Mouse (Mus musculus) E14TG2a.4 (cell line): ENCODE data around the gene Gsta2.
A peak's percentile ranks its signal among the peaks of the same experiment; 100 is the strongest.

ENCODE experiments used
- H3K27me3 ChIP-seq: 2 replicates; pipeline ENCODE4 v1.6.1; 2014; ENCODE audit warnings: low read length, control low read depth; ENCODE audit not compliant: insufficient read depth
- H3K36me3 ChIP-seq: 2 replicates; pipeline ENCODE4 v1.6.1; 2014; ENCODE audit warnings: low read length, control low read depth; ENCODE audit not compliant: insufficient read depth
- H3K4me1 ChIP-seq: replicated peaks from 2 replicates; pipeline ENCODE4 v1.6.1; 2014; ENCODE audit warnings: low read depth, low read length, control low read depth
- H3K4me3 ChIP-seq: replicated peaks from 2 replicates; pipeline ENCODE4 v1.5.1; 2014; ENCODE audit warnings: mild to moderate bottlenecking, low read length
- H3K9me3 ChIP-seq: 2 replicates; pipeline ENCODE4 v1.6.1; 2014; ENCODE audit warnings: low read length, control low read depth
- CTCF ChIP-seq: conservative IDR thresholded peaks from 2 replicates; pipeline ENCODE4 v1.5.1; 2014; ENCODE audit warnings: low read length
- NANOG ChIP-seq: IDR thresholded peaks from 2 replicates; pipeline ENCODE4 v1.6.1; 2014; ENCODE audit warnings: borderline replicate concordance, low read length, mixed read lengths
- POU5F1 ChIP-seq: IDR thresholded peaks from 2 replicates; pipeline ENCODE4 v1.6.1; 2014; ENCODE audit warnings: low read length, borderline replicate concordance

The Gsta2 gene

DNA sequence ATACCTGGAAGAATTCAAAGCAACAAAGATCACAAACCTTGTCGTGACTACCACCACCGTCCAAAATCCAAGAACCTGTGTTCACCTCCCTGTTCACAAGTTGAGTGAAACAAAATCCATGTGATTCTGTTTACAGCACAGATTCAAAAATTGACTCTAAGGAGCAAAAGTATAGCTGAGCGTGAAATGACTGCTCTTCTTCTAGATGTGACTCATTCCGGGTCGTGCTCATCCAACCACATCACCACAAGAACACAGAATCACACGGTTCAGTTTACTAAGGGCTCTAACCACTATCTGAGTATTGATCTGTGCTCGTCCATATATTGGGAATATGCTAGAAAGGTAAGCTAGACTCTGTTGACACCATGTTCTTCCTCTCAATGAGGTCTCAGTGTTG lies 31.4 kb upstream of the Gsta2 start:
- Histone ChIP-seq H3K9me3 (no peaks in the 10 kb centered on the region), H3K27me3 (peaks cover 8% of the 10 kb centered on the region), H3K4me3 (no peak overlapping the region), H3K4me1 (peaks cover 16% of the 10 kb centered on the region), H3K36me3 (no peaks in the 10 kb centered on the region)
- TF ChIP-seq CTCF (no peak), POU5F1 (no peak), NANOG (no peak)

DNA sequence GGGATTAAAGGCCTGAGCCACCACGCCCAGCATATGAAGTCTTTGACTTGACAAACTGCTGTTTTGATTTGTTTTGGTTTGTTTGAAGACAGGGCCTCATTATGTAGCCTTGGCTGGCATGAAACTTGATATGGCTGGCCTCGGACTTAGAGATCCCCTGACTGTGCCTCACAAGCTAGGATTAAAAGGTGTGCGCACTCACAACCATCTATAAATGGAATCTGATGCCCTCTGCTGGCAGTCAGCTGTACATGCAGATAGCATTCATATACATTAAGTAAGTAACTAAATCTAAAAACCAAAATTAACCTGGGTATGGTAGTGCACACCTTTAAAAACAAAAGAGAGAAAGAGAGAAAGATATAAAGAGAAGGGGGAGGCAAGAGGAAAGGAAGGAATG lies 30.3 kb upstream of the Gsta2 start:
- Histone ChIP-seq H3K27me3 (no peaks in the 10 kb centered on the region), H3K9me3 (no peaks in the 10 kb centered on the region), H3K4me3 (no peak overlapping the region), H3K4me1 (peaks cover 26% of the 10 kb centered on the region), H3K36me3 (no peaks in the 10 kb centered on the region)
- TF ChIP-seq CTCF: peak; percentile 80
- TF ChIP-seq NANOG: no peak

DNA sequence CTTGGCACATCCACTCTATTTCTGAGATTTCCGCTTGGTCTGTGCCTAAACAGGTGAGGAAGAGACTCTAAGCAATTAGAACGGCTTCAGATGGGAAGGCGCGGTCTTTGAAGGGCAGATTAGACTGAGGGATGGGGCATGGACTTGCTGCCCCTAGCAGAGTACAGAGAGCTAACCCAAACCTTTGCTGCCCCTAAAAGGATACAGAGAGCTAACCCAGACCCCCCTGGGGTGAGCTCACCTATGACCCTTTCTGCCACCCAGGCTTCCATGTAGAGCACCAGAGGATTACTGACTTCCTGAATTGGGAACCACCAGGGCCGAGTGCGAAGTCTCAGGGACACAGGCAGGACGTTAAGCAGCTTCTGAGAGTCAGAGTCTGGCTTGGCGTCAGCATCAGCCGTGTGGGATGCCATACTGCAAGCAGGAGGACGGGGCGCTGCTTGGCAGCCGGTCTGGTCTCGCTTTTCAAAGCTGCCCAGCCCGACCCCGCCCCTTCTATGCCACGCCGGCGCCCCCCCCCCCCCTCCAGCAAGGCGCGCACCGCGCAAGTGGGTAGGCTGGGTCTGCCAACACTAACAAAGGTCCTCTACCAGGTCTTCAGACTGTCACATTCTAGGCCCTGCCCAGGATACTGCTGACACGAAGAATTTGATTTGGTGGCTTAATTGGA lies 22.7 kb upstream of the Gsta2 start, which contains the start of gene Ooep:
Gene Ooep (minus strand): TSS at position 613 of the 673 bp plus-strand sequence.
- peaks cover 81% of the 10 kb centered on the region for H3K4me1 ChIP-seq
- no peaks in the 10 kb centered on the region for H3K9me3 ChIP-seq
- TF ChIP-seq CTCF: no peak
- no peak for TF ChIP-seq POU5F1
- TF ChIP-seq NANOG: no peak
- peaks cover 8% of the 10 kb centered on the region for H3K36me3 ChIP-seq
- H3K4me3 ChIP-seq: peak within 1 kb of the TSS; percentile 81
- no peaks in the 10 kb centered on the region for H3K27me3 ChIP-seq

DNA sequence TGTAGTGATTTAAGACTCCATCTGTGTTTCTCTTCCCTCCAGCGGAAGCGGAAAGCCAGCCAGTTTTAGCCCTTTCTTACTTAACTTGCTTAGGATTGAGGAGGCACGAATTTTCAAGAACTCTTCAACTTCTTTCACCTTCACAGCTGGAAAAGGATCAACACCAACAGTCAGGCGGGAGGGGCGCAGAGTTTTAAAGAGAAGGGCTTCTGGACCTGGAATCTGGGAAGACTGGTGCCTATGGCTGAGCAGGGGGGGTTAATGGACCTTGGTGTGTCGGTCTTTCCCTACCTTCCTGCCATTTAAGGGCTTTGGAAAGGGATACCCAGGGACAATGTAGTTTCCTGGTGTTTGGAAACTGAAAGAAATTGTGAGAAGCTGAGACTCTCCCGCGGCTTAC lies 22.0 kb upstream of the Gsta2 start:
- Histone ChIP-seq H3K4me1 (peaks cover 87% of the 10 kb centered on the region), H3K36me3 (peaks cover 8% of the 10 kb centered on the region), H3K9me3 (no peaks in the 10 kb centered on the region), H3K4me3 (peak overlapping the region; percentile 81), H3K27me3 (no peaks in the 10 kb centered on the region)
- TF ChIP-seq POU5F1 (no peak), NANOG (peak; percentile 42; the same call in 1 of the 2 replicates)

DNA sequence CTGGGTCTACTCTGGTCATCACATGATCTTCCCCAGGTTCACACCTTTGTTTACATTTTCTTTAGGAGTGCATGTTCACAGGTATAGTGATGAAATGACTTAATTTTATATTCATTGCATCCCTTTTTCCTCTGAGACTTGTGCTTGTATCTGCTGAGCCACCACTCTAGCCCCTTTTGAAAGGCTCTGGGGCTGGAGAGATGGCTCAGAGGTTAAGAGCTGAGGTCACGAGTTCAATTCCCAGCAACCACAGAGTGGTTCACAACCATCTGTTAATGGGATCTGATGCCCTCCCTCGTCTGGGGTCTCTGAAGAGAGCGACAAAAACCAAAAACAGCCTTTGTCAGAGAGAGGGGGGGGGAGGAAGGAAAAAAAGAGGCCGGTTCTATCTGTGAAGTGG lies 19.9 kb upstream of the Gsta2 start:
- H3K27me3 ChIP-seq: no peaks in the 10 kb centered on the region
- TF ChIP-seq CTCF: no peak
- TF ChIP-seq POU5F1: no peak
- H3K9me3 ChIP-seq: no peaks in the 10 kb centered on the region
- H3K36me3 ChIP-seq: peaks cover 8% of the 10 kb centered on the region
- H3K4me3 ChIP-seq: peak overlapping the region; percentile 81
- H3K4me1 ChIP-seq: peaks cover 91% of the 10 kb centered on the region

DNA sequence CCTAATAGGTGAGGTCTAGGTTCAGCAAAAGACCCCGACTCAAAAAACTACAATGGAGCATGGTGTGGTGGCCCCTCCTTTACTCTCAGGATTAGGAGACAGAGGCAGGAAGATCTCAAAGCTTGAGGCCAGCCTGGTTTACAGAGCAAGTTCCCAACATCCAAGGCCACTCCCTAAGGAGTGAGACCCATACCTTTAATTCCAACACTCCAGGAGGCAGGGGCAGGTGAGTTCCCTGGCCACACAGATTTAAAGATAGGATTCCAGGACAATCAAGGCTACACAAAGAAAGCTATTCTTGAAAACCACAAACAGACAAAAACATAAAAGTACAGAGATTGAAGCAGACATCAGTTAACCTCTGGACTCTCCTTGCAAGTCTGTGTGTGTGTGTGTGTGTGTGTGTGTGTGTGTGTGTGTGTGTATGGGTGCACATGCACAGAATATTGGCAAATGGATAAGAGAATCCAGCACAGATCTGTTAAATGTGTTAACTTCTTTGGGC lies 19.3 kb upstream of the Gsta2 start:
- Histone ChIP-seq H3K27me3 (no peaks in the 10 kb centered on the region), H3K4me1 (peaks cover 94% of the 10 kb centered on the region), H3K4me3 (peak overlapping the region; percentile 53; the same call in 1 of the 2 replicates), H3K36me3 (peaks cover 8% of the 10 kb centered on the region), H3K9me3 (no peaks in the 10 kb centered on the region)
- peak; percentile 99 for TF ChIP-seq NANOG
- TF ChIP-seq CTCF: no peak

DNA sequence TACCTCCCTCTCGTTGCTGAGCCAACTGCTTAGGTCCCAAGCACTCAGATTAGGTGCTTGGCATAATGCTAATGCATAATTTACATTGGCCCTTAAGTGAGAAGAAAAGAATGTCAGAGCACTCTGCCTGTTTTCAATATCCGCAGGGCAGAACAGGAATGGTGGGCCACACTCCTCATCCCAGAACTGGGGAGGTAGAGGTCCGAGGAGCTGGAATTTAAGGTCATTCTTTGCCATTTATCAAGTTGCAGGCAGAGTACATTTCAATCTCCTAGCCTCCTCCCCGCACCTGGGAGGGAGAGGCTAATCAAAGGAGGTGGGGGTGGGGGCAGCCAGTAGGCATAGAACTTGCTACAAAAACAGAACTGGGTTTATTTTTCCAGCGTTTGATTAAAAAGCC lies 18.8 kb upstream of the Gsta2 start:
- no peak for TF ChIP-seq NANOG
- TF ChIP-seq POU5F1: no peak
- no peak for TF ChIP-seq CTCF
- Histone ChIP-seq H3K27me3 (no peaks in the 10 kb centered on the region), H3K4me3 (peak overlapping the region; percentile 53), H3K9me3 (no peaks in the 10 kb centered on the region), H3K4me1 (peaks cover 94% of the 10 kb centered on the region), H3K36me3 (peaks cover 8% of the 10 kb centered on the region)

DNA sequence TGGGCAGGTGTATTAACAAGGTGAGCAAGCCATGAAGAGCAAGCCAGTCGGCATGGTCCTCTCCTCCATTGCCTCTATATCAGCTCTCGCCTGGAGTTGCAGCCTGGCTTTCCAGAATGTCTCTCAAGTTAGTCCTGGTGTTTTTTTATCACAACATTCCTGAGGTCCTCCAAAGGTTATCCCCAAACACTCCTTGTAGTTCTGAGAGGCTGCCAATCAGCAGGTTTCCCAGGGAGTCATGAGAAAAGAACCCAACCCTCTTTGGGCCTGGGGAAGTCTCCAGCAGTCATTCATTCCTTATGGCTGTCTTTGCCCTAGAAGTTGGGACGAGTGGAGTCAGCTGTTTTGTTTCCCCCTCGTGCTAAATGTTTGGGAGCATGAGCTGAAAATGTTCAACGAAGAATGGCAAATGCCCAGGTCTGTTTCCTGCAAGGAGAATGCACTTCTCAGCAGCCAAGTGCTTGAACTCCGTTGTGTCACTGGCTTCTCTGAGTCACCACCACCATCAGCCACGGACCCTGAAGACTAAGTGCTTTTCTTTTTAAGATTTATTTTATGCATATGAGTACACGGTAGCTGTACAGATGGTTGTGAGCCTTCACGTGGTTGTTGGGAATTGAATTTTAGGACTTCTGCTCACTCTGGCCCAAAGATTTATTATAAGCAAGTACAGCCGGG lies 17.4 kb upstream of the Gsta2 start:
- peaks cover 92% of the 10 kb centered on the region for H3K4me1 ChIP-seq
- TF ChIP-seq CTCF (no peak), NANOG (no peak), POU5F1 (no peak)
- H3K36me3 ChIP-seq: peaks cover 8% of the 10 kb centered on the region
- no peaks in the 10 kb centered on the region for H3K27me3 ChIP-seq
- H3K4me3 ChIP-seq: 0 out of 2 replicates have a peak overlapping the region, but pooled peaks have one; percentile 1
- H3K9me3 ChIP-seq: no peaks in the 10 kb centered on the region

DNA sequence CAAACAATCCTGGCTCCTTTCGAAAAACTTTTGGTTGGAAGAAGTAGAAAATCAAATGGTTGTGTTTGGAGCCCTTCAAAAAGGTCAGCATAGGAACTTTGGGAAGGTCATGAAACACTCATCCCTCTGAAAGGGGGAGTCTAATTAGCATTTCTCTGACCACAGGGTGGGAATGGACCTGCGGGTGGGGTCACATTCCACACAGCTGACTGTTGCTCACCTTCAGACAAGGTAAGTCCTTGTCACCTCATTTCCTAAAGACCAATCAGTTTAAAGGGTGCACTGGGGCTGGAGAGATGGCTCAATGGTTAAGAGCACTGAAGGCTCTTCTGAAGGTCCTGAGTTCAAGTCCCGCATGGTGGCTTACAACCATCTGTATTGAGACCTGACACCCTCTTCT lies 15.9 kb upstream of the Gsta2 start:
- TF ChIP-seq POU5F1: no peak
- TF ChIP-seq NANOG: peak; percentile 23; the same call in 1 of the 2 replicates
- TF ChIP-seq CTCF: no peak
- Histone ChIP-seq H3K4me3 (0 out of 2 replicates have a peak overlapping the region, but pooled peaks have one; percentile 1), H3K9me3 (no peaks in the 10 kb centered on the region), H3K4me1 (peaks cover 80% of the 10 kb centered on the region), H3K36me3 (peaks cover 3% of the 10 kb centered on the region), H3K27me3 (no peaks in the 10 kb centered on the region)
